Mouse (Mus musculus) liver, embryonic 14.5 days (tissue): ENCODE results near the gene Arid1b. TPM values are rescaled to one million over a fixed set of nuclear protein-coding genes. Genes with fewer than 3 reads are reported as not detected.

Experiments
- ATAC-seq: fragments of 200-750 bp; cut with Nextera tagmentation; 2 replicates; pipeline ENCODE4 v1.8.0; 2017; ENCODE audit warnings: moderate number of reproducible peaks, mild to moderate bottlenecking, moderate library complexity; ENCODE audit not compliant: insufficient read depth
- DNase-seq, 3 experiments: peaks; one replicate each; pipeline ENCODE4 v3.0.0-alpha.2; 2012 to 2013; ENCODE audit warnings: low read depth in 3 of 3, low spot score in 3 of 3
- H3K27ac ChIP-seq: fragments of 300-500 bp; sonication (generic); 2 replicates; pipeline ENCODE4 v1.5.1; 2014; ENCODE audit warnings: moderate library complexity, mild to moderate bottlenecking, control low read depth, inconsistent platforms
- H3K27me3 ChIP-seq: fragments of 300-500 bp; sonication (generic); 2 replicates; pipeline ENCODE4 v1.6.1; 2014; ENCODE audit warnings: mild to moderate bottlenecking, low read length, moderate library complexity; ENCODE audit not compliant: control insufficient read depth, insufficient read depth
- H3K36me3 ChIP-seq: fragments of 300-500 bp; sonication (generic); replicated peaks from 2 replicates; pipeline ENCODE4 v1.6.1; 2014; ENCODE audit warnings: low read depth; ENCODE audit not compliant: control insufficient read depth, insufficient read depth
- H3K4me1 ChIP-seq, 2 experiments: fragments of 200-500 bp in 1 of 2; fragments of 300-500 bp in 1 of 2; sonication (generic) in 1 of 2; replicated peaks; 2 replicates each; pipeline ENCODE4 v1.6.1; 2012 to 2014; ENCODE audit warnings: antibody characterized with exemption in 1 of 2, inconsistent platforms in 1 of 2, low read length in 1 of 2; ENCODE audit not compliant: control insufficient read depth in 2 of 2, insufficient read depth in 2 of 2
- H3K4me2 ChIP-seq: fragments of 300-500 bp; sonication (generic); 2 replicates; pipeline ENCODE4 v1.6.1; 2014; ENCODE audit warnings: low read depth, mild to moderate bottlenecking, control low read depth, moderate library complexity
- H3K4me3 ChIP-seq, 2 experiments: fragments of 200-500 bp in 1 of 2; fragments of 300-500 bp in 1 of 2; sonication (generic) in 1 of 2; 2 replicates each; pipeline ENCODE4 v1.5.1; 2012 to 2014; ENCODE audit warnings: low read depth in 2 of 2, low read length in 2 of 2, mild to moderate bottlenecking in 2 of 2, control low read depth in 1 of 2, inconsistent platforms in 1 of 2, moderate library complexity in 1 of 2; ENCODE audit not compliant: insufficient read depth in 1 of 2
- H3K9ac ChIP-seq: fragments of 300-500 bp; sonication (generic); replicated peaks from 2 replicates; pipeline ENCODE4 v1.6.1; 2014; ENCODE audit warnings: mild to moderate bottlenecking, control low read depth, moderate library complexity
- H3K9me3 ChIP-seq: fragments of 300-500 bp; sonication (generic); 2 replicates; pipeline ENCODE4 v1.6.1; 2016; ENCODE audit warnings: low read length, mixed read lengths; ENCODE audit not compliant: control insufficient read depth
- CTCF ChIP-seq: IDR thresholded peaks from 2 replicates; pipeline ENCODE4 v1.5.1; 2016; ENCODE audit warnings: antibody characterized with exemption, low read depth, control low read depth
- EP300 ChIP-seq: IDR thresholded peaks from 2 replicates; pipeline ENCODE4 v1.6.1; 2016; ENCODE audit warnings: antibody characterized with exemption, low read depth
- WGBS: fragments of 180-500 bp; shearing (Covaris S2); extraction: QIAGEN DNeasy Blood & Tissue Kit; methylation state at CpG from one replicate; pipeline ENCODE4 v1.1.7; 2014; ENCODE audit not compliant: insufficient replicate concordance; 5-methylcytosine and 5-hydroxymethylcytosine counted together
- polyA plus RNA-seq, 2 experiments: library from polyadenylated mRNA; depleted of rRNA in 1 of 2; stranded (reverse) in 1 of 2; unstranded in 1 of 2; fragments of >200 nt; fragmentation: Nextera tagmentation in 1 of 2; extraction: Ambion mirVana in 1 of 2; gene quantifications; 2 replicates each; pipeline versions ENCODE4 v1.2.1 to v1.2.3; 2012 to 2014

Gene Arid1b
- polyA plus RNA-seq, 2 experiments: 2.6 to 3.1 TPM

DNA sequence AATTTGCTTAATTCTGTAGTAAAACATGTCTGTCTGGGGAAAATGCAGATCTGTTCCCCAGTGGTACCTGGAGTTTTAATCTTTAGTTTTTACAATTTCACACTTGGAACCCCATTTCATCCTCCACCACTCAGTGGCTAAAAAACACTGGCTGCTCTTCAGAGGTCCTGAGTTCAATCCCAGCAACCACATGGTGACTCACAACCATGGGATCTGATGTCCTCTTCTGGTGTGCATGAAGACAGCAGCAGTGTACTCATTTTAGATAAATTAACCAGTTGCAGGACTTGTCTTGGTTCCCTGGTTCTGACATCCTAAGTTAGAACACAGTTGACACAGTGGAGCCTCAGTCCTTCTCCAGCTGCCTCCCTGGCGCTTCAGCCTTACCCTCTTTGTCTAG lies 239.9 kb downstream of the Arid1b start:
- Histone ChIP-seq H3K4me2 (no peak overlapping the region), H3K9ac (no peak overlapping the region), H3K4me1 (peaks cover 3 to 12% of the 10 kb centered on the region in 2 experiments; a peak in 3 of 4 replicates), H3K9me3 (no peaks in the 10 kb centered on the region), H3K27ac (no peak overlapping the region), H3K36me3 (no peaks in the 10 kb centered on the region), H3K4me3 (no peak overlapping the region), H3K27me3 (no peaks in the 10 kb centered on the region)
- no peak for DNase-seq
- 100% methylated on average over 1 of the region's 1 CpGs for WGBS
- no peak for ATAC-seq
- TF ChIP-seq EP300 (no peak), CTCF (no peak)

DNA sequence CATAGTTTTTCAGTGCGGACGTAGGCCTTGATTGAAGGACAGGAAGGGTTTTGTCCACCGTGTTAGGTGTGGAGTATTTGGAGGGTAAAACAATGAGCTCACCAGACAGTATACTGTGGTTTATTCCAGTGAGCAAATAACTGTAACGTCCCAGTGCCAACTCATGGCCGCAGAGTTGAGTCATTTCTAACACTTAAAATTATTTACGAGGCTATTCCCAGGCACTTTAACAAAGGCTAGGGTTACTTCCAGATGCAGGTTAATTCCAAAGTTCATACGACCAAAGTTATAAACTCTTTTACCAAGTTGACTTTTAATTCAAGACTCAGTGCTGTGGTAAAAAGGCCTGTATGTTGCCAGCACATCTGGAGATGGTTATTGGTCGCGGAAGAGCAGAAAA lies 240.9 kb downstream of the Arid1b start:
- Histone ChIP-seq H3K4me2 (no peak overlapping the region), H3K9me3 (no peaks in the 10 kb centered on the region), H3K4me1 (peaks cover 3 to 12% of the 10 kb centered on the region in 2 experiments; a peak in 3 of 4 replicates), H3K36me3 (no peaks in the 10 kb centered on the region), H3K9ac (no peak overlapping the region), H3K27ac (no peak overlapping the region), H3K4me3 (no peak overlapping the region), H3K27me3 (no peaks in the 10 kb centered on the region)
- no peak for DNase-seq
- ATAC-seq: no peak
- no peak for TF ChIP-seq EP300
- TF ChIP-seq CTCF: no peak
- 74% methylated on average over 9 of the region's 9 CpGs for WGBS

DNA sequence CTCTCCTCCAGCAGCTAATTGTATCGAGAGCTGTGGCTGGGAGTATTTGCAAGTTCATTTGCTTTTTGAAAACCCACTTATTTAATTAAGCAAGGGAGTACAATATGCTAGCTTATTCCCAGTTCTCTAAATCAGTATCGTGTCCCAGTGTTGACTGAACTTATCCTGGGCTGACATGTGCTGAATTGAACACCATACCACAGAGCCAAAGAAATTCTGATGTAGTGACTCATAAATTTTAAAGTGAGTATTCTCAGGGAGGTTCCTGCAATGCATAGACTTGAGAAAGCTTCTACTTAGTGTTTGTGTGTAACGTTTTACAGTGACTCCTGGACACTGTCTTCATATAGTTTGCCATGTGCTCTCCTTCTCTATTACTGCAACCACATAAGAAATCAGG lies 243.6 kb downstream of the Arid1b start:
- H3K27me3 ChIP-seq: no peaks in the 10 kb centered on the region
- H3K36me3 ChIP-seq: no peaks in the 10 kb centered on the region
- no peak overlapping the region for H3K4me3 ChIP-seq
- DNase-seq (no peak), ATAC-seq (no peak)
- no peak overlapping the region for H3K9ac ChIP-seq
- H3K4me1 ChIP-seq: peaks cover 3 to 6% of the 10 kb centered on the region in 2 experiments; a peak in 3 of 4 replicates
- no peak overlapping the region for H3K27ac ChIP-seq
- no peak for TF ChIP-seq CTCF
- TF ChIP-seq EP300: no peak
- WGBS: 59% methylated on average over 3 of the region's 3 CpGs
- no peaks in the 10 kb centered on the region for H3K9me3 ChIP-seq
- no peak overlapping the region for H3K4me2 ChIP-seq

DNA sequence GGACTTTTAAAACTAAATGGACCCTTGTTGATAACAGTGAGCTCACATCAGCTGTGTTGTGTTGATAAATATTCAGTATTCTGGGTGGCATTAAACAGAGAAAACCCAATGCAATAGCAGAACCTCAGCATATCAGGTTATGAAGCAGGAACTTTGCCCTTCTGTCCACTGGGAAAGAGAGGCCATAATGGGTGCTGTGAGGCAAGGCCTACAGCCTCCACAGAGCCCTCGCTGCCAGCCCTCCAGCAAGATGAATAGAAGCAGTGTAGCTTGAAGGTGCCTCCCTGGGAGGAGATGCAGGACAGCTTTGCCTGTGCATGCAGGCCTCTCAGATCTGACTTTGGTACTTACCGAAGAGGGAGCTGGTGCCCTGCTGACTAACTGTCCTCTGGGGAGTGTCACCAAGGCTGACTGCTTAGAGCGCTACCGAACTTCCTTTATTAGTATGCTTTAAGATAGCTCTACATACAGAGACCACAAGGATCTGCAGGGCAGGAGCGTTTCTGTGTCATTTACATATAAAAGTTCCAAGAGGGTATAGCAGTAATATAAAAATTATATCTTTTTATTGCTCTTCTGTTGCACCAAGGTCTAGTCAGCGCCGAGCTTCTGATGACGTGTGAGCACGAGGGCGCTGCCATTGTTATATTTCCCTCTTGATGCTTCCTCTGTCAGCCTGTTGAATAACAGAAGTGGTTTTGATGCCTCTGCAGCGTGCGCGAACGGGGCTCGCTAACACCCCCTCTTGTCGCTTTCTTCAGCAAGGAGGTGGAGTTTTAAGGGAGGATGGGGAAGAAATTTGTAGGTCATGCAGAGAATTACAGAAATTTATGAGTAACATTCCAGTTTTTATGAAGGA lies 244.5 kb downstream of the Arid1b start:
- 0 out of 2 replicates have a peak, but pooled peaks have one; percentile 28 for ATAC-seq
- H3K4me3 ChIP-seq: no peak overlapping the region

DNA sequence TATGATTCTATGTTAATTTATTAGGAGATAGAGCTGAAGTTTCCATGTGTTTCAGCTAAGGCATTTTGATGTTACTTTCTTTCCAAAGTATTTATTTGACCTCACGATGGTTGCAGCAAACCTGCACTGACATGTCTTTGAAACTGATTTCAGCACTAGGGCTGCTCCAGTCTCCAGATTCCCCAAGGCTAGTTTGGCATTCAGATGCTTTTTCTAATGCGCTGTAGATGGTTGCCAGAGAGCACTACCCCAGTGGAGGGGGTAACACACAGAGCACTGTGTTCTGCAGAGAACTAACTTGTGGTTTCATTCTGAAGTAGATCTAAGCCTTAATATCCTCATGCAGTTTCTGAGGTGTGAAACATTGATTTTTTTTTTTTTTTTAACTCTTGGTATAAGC lies 250.4 kb downstream of the Arid1b start:
- Histone ChIP-seq H3K4me2 (no peak overlapping the region), H3K9ac (no peak overlapping the region), H3K27me3 (no peaks in the 10 kb centered on the region), H3K36me3 (no peaks in the 10 kb centered on the region), H3K27ac (no peak overlapping the region), H3K9me3 (no peaks in the 10 kb centered on the region), H3K4me1 (peaks cover 0 to 12% of the 10 kb centered on the region in 2 experiments; a peak in 2 of 4 replicates), H3K4me3 (no peak overlapping the region)
- ATAC-seq (no peak), DNase-seq (no peak)
- WGBS: 82% methylated on average over 2 of the region's 2 CpGs
- TF ChIP-seq CTCF (no peak), EP300 (no peak)

More for the DNA sequence above, 244.5 kb downstream of the Arid1b start:
- Histone ChIP-seq H3K4me1 (peaks cover 3 to 6% of the 10 kb centered on the region in 2 experiments; a peak in 3 of 4 replicates), H3K9ac (no peak overlapping the region), H3K4me2 (peak overlapping the region; percentile 23), H3K27me3 (no peaks in the 10 kb centered on the region), H3K27ac (no peak overlapping the region), H3K36me3 (no peaks in the 10 kb centered on the region), H3K9me3 (no peaks in the 10 kb centered on the region)
- WGBS: 20% methylated on average over 16 of the region's 16 CpGs
- no peak for TF ChIP-seq CTCF
- no peak for TF ChIP-seq EP300
- no peak for DNase-seq
